Mouse (Mus musculus) layer of hippocampus, postnatal 25 days (tissue): Measurements from ENCODE around the gene Hnrnph3. TPM values are rescaled to one million over a fixed set of nuclear protein-coding genes. Genes with fewer than 3 reads are reported as not detected.
"Not testable (repeated sequence)": the region's sequence is repeated elsewhere in the genome, so short reads cannot be mapped to it uniquely, and the experiment has no call there.

Experiments
- DNase-seq, 2 experiments: peaks; one replicate each; pipeline ENCODE4 v3.0.0; 2022; ENCODE audit warnings: mixed read lengths in 2 of 2, low spot score in 1 of 2; ENCODE audit errors: extremely low spot score in 1 of 2
- total RNA-seq, 2 experiments: library from RNA; stranded (reverse); gene quantifications; 2 replicates each; pipeline ENCODE4 v1.2.3; 2021

Gene Hnrnph3
- 10 to 100 TPM; 40.8 to 53.7 TPM for total RNA-seq

- peak; percentile 94 to 98 for DNase-seq
Measured at GRCm38 (mm10) chr10:63023749-63024579, at the start of gene Hnrnph3, which contains the start of gene Pbld2. TSS of gene Hnrnph3 (minus strand) at chr10:63024217. TSS of gene Pbld2 (plus strand) at chr10:63024315.

GRCm38 (mm10) chr10:63065988-63066387 lies 42.0 kb upstream of the Hnrnph3 start:
- peak; percentile 58 to 86 for DNase-seq

- no peak for DNase-seq
Measured at GRCm38 (mm10) chr10:63065561-63065960, 41.5 kb upstream of the Hnrnph3 start.

GRCm38 (mm10) chr10:63064516-63064915 lies 40.5 kb upstream of the Hnrnph3 start:
- DNase-seq: no peak

- DNase-seq: no peak
Measured at GRCm38 (mm10) chr10:63063365-63063764, 39.3 kb upstream of the Hnrnph3 start.

- DNase-seq: no peak
Measured at GRCm38 (mm10) chr10:63062696-63063095, 38.7 kb upstream of the Hnrnph3 start.

- no peak for DNase-seq
Measured at GRCm38 (mm10) chr10:63061266-63061665, 37.2 kb upstream of the Hnrnph3 start.

- DNase-seq: no peak
Measured at GRCm38 (mm10) chr10:63060406-63060805, 36.4 kb upstream of the Hnrnph3 start.

- DNase-seq: no peak
Measured at GRCm38 (mm10) chr10:63059862-63060261, 35.8 kb upstream of the Hnrnph3 start, which contains the start of gene Pbld1. TSS of gene Pbld1 (plus strand) at chr10:63060162.

GRCm38 (mm10) chr10:63056966-63057750 lies 33.1 kb upstream of the Hnrnph3 start:
- DNase-seq: no peak

- no peak for DNase-seq
Measured at GRCm38 (mm10) chr10:63054586-63054985, 30.6 kb upstream of the Hnrnph3 start.

- not testable (repeated sequence) for DNase-seq
Measured at GRCm38 (mm10) chr10:63054071-63054470, 30.1 kb upstream of the Hnrnph3 start.

- no peak for DNase-seq
Measured at GRCm38 (mm10) chr10:63053007-63053406, 29.0 kb upstream of the Hnrnph3 start.

- no peak for DNase-seq
Measured at GRCm38 (mm10) chr10:63052011-63052410, 28.0 kb upstream of the Hnrnph3 start.

- DNase-seq: no peak
Measured at GRCm38 (mm10) chr10:63051267-63051666, 27.2 kb upstream of the Hnrnph3 start.

- DNase-seq: no peak
Measured at GRCm38 (mm10) chr10:63049106-63049505, 25.1 kb upstream of the Hnrnph3 start.

- no peak for DNase-seq
Measured at GRCm38 (mm10) chr10:63047751-63048150, 23.7 kb upstream of the Hnrnph3 start.

- no peak for DNase-seq
Measured at GRCm38 (mm10) chr10:63043154-63043553, 19.1 kb upstream of the Hnrnph3 start.

GRCm38 (mm10) chr10:63039867-63040628 lies 16.0 kb upstream of the Hnrnph3 start:
- no peak for DNase-seq

- DNase-seq: no peak
Measured at GRCm38 (mm10) chr10:63038571-63039320, 14.7 kb upstream of the Hnrnph3 start.
